Mouse (Mus musculus): ENCODE measurements at regions not wholly inside any gene's neighbourhood (a gene's known extent, or its start where the extent isn't known, plus 50 kb on each side); places are given as distances from the start of the nearest gene placed in this dataset.

DNA sequence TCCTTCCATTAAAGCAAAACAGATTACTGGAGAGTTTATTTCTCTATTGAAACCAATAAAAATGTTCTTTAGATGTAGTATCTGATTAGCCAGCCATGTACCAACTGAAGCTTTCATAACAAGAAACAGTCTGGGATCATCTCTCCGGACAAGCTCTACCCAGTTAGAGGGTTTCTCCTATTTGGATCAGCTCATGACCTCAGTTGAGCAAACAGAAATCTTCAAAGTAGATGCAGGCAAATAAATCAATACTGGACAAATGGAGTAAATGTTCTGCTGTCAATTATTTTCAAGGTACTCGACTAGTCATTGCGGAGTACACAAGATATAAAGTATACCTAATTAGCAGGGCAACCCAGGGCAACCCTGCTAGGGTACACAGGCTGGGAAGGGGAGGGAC lies 67.4 kb downstream of the Avpr1a start:
- DNase-seq: no peak

DNA sequence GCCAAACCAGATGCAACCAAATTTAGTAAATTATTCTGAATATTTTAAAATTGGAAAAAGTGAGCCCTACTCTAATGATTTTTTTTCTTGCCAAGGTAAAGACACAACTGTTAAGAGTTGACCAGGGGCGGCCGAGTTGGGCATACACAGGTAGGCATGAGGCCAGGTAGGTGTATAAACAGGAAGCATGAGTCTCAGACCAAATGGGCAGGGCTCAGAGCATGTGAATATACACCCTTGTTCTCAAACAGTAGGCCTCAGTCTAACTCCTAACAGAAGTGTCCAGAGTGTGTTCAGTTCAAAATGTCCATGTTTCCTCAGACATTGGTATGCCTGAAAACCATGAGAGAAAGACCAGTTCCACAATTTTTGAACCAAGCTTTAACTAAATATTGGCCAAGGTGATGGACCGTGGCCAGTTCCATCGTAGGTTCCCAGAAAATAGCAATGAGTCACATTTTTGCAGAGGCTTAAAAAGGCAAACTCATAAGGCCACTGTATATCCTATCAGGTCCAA lies 71.0 kb downstream of the Avpr1a start:
- DNase-seq: no peak

DNA sequence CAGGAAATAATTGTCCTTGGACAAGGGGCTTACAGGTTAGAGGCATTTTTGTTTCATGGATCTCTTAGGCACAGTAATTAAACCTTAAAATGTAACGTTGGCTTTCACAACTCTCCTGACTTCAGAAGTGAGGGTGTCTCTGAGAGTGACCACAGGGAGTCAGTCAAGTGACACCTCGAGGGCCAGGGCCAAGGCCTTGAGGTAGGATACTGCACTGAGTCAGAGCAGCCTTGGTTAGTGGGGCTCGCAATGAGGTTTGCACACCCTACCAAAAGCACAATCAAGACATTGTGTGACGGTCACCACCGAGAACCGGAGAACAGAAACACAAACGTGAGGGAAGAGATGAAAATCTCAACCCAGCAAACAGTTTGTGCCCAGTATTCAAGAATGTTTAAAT lies 71.7 kb downstream of the Avpr1a start:
- no peak for DNase-seq

DNA sequence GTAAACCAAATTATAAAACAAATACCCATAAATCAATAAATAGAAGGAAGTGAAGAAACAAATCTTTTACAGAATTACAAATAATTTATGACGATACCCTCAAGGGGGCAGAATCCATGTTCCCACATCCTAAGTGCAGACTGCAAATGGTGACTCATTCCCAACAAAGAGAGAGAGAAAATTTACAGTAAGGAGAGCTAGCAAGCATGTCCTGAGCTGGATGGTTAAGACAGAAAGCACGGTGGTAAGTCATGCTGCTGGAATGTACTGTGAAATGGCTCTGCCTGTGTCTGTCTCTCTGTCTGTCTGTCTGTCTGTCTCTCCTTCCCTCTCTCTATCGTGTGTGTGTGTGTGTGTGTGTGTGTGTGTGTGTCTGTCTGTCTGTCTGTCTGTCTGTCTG lies 74.3 kb downstream of the Avpr1a start:
- DNase-seq: no peak

DNA sequence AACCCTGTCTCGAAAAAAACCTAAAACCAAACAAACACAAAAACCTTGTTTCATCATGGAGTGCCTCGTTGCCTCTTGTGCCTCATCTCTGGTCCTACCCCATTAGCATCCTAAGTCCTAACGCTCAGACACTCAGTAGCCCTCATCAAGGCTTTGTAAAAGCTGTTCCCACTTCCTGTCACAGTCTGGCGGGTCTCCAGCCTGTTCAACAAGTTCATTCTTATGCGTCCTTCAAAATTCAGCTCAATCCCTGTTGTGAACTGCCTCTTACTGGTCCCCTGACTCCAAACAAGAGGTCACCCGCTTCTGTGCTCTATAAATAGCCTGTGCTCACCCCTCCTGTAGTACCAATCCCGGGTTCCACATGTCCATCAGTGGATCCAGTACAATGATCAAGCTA lies 77.1 kb downstream of the Avpr1a start:
- no peak for DNase-seq

DNA sequence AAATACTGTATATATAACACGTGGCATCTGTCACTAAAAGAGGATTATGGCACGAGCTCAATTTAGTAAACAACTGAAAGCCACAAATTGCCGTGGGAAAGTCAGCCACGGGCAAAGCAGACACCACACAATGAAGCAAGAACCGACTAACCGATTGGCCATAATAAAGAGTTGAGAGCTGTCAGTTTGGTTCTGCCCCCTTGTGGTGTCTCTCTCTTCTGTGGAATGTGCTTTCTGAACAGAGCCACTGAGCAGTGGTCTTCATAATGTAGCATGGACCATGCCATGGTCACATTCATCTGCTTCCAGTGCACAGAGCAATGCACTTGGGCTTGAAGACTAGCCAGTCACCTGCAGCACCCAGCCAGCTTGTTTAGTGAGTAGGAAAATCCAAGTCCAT lies 77.5 kb downstream of the Avpr1a start:
- DNase-seq: no peak

DNA sequence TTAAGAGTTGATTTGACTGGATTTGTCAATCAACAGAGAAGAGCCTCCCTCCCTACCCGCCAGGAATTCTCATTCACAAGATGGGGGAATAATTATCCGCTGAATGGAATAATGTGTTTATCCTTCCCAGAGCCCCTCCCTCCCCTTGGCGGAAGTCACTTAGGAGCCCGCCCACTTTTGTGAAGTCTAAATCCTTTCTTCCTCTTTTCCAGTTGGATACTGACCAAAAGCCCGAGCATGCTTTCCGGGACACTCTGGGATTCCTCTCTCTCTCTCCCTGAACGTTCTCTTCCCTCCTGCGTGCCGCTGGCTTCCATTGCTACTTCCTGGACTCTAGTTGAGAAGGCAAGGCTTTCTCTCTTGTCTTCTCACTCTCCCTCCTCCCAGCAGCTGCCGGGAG lies 79.9 kb downstream of the Avpr1a start:
- no peak for DNase-seq

DNA sequence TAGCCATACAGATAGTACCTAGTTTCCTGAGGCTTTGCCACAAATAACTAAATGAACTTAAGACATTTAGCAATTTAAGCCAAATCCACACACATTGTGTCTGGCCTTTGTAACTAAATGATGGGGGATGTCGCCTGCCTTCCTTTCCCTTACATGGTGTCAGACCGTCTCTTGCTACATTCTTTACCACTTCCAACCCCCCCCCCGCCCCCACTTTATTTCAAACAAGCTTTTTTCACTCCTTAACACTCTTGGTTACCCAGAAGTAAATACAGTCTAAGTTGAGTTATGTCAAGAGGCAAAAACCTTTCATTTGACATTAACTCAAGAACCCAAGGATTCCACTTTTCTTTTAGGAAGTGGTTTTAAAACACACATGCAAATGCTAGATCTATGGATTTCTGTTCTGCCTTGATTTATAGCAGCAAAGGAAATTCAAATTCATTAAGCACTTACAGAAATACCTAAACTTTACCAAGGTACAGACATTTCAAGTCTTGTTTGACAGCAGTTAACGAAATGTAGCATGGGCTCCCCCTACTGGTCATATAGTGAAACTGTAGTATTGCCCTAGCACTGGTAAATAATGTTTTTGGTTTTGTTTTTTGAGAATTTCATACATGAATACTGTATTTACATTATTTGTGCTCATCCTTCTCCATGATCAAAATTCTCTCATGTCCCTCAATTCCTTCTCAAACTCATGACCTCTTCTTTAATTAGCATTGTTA lies 80.8 kb downstream of the Avpr1a start:
- no peak for DNase-seq

DNA sequence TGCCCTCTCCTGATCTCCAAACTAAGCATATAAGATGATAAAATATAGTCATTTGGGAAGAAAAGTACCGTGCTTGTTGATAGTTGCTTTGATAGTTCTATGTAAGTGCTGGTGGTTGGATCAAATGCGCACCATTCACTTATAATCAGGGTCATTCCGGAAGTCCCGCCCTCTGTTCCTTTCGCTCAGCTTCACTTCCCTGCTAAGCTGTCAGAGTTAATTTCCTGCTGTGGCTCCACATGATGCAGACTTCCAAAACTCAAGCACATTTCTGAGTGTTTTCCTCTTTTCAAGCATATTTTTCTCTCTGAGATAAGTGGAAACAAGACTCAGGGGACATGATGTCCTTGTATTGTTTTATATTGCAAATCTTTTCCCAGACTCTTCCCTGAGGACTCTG lies 86.4 kb downstream of the Avpr1a start:
- no peak for DNase-seq

DNA sequence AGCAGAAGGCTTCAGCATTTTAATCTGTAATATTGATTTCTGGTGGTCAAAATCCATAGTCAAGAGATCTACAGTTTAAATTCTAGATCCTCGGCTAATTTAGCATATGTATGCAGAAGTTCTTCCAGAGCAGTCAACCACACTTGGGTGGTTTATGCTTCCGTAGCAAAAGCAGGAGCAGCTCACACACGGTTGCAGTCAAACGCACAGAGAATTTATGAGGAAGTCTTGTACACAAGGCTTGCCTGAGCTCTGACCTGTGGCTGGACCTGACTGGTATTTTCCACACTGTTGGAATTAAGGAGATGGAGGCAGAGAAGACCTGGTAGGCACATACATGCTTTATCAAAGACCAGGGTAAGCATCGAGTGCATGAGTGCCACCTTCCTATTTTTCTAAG lies 86.8 kb downstream of the Avpr1a start:
- no peak for DNase-seq

DNA sequence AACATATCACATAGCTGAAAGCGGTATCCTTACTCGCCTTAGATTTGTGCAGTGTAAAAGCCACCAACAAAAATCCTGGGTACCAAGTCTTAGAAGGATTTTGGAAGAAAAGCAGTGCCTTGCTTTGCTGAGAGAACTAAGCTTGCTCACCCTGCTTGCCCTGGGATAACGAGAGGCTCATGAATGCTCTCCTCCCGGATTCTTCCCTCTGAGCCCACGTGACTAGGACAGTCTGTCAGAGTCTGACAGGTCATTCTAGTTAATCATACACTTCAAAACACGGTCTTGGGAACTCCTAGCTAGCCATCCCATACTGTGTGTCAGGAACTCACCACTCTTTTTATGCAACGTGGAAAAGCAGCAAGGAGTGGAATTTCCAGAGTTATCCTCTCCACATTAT lies 91.4 kb downstream of the Avpr1a start:
- no peak for DNase-seq

DNA sequence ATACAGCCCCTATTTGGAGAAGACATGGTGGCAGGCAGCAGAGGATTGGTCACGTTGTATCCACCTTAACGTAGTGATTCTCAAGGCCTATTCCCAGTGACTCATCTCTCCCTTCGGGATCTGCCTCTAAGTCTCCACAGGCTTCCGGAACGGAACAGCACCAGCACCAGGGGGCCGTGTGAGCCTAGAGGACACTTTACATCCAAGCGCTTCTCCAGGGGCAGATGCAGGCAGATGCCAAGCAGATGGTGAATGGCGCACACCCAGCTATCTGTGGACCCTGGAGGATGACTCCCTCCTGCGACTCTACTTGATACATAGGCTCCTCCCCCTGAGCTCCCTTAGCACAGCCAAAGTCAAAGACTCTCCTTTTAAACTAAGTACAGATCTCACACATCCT lies 94.3 kb downstream of the Avpr1a start:
- no peak for DNase-seq

DNA sequence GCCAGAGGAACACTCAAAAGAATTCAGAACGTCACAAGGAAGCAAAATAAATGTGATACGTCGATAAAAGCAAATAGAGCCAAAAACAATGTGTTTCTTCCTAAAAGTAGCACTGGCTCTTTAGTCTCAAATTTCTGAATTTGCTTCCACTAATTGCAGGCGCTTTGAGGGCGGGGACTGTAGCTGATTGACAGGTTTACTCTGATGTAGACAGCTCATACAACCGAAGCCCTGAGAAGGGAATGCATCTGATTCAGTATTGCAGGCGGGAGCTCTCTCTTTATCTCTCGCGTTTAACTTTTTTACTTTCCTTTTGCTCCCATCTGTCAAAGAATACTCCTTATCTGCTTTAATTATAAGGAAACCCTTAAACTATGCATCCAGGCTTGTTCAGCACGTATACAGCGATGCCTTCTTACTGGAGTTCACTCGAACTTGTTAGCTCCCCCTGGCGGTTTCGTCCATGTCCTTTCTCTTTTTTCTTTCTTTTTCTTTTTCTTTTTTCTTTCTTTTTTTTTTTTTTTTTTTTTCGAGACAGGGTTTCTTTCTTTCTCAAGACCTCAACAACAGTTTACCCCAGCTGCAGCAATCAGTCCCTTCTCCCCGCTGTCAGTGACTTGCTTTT lies 95.9 kb downstream of the Avpr1a start:
- peak in 1 of 2 experiments; percentile 19 for DNase-seq

DNA sequence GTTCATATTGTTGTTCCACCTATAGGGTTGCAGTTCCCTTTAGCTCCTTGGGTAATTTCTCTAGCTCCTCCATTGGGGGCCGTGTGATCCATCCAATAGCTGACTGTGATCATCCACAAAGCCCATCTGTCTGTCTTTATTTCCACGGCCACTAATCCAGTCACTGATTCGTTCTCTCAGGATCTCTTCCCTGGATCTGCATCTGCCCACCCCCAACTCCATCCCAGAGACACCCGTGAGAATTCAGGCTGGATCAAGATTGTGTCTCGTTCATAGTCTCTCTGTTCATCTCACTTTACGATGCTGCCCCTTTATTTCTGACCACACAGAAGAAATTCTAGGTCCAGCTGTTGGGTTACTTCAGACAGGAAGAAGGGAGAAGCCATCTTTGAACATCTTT lies 96.7 kb downstream of the Avpr1a start:
- DNase-seq: no peak

DNA sequence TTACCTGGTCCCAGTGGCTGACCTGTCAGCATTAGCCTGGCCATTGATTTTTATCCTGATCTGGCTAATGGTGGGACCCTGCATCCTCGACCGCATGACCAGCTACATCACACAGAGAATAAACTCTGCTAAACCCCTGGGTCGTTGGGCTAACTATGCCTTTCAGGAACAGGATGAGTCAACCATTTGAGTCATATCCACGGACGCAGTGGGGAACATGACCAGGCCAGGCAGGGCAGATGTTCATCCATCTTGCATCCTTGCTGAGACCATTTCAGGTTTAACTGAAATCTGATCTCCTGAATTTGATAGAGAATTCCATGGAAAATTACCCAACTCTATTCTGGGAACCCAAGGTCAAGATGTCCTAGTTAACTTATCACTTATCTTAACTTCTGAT lies 103.3 kb downstream of the Avpr1a start:
- no peak for DNase-seq

DNA sequence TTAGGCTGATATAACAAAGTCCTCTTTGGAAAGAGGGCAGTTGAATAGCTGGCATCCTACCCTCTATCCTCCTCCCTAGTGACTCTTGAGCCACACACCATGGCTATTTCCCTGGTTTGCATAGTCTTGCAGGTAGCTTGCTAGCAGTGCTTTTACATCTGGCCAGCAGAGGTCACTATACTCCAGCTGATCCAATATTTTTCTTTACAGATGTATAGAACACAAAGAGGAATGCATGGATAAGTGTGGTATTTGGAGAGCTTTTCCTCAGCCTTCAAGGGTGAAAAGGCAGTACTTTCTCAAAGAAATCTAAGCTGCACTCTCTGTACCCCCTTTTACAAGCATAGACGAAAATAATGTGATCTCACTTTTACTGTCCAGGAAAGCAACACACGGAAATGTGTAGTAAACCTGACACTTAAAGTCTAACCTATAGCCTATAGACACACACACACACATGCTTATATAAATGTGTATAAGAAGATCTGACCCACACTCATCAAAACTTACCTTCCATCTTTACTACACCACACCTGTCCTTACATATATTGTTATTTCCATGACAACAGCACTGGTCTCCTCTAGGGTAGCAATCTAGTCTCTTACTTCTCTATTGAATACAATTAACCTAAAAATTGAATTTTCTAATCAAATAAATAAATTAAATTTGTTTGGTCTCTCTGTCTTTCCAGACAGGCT lies 105.0 kb downstream of the Avpr1a start:
- DNase-seq: peak in 1 of 2 experiments; percentile 19

DNA sequence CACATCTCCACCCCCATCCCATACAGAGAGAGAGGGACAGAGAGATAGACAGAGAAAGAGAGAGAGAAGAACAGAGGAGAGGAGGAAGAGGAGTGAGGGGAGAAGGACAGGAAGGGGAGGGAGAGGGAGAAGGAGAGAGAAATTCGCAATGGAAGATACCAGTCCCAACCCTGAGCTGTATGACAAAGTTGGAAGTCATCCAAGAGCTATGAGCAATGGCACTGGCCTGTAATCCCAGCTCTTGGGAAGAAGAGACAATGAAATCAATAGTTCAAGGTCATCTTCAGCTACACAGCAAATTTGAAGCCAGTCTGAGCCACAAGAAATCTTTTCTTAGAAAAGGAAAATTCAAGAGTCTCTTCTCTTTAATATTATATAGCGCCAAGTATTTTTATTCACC lies 105.6 kb downstream of the Avpr1a start:
- no peak for DNase-seq

DNA sequence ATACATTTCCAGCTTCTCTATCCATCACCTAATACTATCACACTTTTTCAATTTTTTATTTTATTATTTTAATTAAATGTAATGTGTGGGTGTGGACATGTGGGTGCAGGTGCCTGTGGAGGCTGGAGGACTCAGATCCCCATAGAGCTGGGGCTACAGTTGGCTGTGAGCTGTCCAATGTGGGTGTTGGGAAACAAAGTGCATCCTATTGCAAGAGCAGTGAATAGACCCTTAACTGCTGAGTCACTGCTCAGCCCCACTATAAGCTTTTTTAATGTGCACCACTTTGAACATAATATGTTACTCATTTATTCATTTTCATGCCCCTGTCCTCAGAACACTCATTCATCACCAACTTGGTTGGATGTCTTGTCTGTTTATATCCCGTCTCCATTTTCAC lies 110.4 kb downstream of the Avpr1a start:
- no peak for DNase-seq

DNA sequence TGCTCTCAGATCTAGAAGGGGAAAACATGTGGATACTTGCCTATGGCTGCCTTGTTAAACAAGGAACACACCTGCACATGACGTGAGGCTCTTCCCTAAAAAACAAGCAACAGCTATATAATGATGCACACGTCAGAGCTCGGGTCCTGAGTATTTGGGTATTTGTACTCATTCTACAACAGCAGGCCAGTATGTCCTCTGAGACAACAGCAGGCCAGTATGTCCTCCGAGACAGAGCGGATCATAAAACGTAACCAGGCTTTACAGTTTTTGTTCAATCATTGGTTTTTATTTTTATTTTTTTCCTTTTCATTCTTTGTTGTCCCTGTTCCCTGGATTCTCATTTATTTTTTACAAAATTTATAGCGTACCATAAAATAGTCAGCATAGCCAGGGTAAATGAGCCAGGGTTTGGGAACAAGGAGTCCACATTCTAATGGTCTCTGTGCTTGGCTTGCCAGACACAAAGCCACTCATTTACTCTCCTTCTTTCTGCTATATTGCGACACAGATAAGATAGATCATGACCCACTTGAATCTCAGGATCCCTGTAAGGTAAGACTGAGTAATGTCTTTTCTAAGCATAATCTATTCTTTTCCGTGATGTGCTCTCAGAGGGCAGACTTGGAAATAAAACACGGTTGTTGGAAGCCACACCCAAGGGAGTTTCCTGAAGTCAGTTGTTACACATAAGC lies 111.8 kb downstream of the Avpr1a start:
- no peak for DNase-seq

DNA sequence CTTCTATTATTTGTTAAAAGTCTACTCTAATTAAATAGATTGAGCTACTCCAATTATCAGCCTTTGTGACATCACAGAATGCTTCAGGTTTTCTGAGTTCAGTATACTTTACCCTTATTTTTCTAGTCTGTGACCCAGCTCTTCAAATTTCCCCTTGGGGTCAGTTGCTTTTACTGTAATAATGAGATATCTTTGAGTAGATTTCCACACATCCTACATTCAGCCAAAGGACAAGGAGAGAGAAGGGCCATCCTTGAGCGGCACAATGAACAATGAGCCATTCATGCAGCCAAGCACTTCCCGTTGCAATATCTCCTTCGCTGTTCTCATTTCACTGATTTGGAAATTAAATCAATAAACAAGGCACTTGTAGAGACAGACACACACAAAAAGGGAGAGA lies 113.6 kb downstream of the Avpr1a start:
- no peak for DNase-seq

DNA sequence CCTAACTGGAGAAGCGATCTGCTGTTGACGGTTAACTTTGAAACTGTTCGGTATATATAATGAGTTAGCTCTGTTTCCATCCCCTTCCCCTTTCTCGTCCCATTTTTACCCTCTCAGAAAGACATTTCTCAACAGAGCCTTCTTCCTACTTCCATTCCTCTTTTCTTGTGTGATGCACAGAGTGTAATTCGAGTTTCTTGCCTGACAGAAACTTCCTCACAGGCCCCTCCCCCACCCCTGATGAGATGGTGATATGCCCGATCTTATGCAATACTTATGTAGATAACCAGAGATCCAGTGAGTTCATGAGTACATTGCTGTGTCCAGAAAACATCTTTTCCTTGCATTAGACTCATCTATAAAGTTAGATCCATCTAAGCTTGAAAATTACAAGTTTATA lies 114.2 kb downstream of the Avpr1a start:
- DNase-seq: no peak

DNA sequence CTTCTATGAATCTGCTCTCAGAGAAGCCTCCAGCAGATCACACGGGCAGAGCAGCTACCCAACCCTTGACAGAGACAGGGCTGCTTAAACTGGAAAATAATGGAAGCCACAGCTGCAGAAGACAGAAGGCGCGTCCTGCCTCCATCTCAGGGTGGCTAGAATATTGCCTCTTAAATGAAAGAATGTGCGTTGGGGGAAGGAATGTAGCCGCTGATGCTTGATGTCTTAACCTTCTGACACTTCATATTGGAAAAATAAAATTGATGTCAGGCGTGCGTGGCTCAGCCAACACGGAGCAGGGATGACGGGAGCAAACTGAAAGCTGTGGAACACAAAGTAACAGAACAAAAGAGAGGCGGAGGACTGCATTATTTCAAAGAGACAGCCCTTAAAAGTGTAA lies 114.6 kb upstream of the Ppm1h start:
- no peak for DNase-seq

DNA sequence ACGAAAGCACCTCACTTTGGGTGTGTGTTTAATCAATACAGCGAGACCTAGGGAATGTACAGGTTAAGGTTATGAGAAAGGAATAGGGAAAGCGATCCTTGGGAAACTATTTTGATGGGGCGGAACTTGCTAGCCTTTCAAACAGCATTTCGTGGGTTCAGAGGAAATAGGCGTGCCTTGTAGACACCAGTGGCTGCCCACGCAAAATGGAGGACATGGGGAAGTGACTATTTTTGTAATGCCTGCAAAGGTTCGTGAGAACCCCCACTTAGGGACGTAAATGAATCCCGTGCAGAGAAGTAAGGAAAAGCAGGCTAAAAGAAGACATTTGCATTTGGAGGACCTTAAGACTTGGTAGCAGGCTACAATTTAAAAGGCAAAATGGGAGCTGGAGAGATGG lies 114.1 kb upstream of the Ppm1h start:
- no peak for DNase-seq

DNA sequence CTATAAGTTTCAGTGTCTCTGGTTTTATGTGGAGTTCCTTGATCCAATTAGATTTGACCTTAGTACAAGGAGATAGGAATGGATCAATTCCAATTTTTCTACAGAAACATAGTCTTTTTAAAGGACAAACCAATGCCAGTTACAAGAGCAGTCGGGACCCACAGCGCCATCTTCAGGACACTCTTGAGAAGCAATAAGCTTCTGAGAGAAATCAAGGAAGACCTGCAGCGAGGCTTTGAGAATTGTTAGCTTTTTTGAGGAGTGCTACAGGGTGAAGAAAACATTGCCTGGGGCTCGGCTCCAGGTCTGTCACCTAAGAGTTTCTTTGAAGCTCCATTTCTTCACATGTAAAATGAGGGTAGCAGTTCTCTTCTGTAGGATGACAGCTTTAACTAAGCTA lies 112.0 kb upstream of the Ppm1h start:
- peak in 1 of 2 experiments; percentile 32 for DNase-seq

Measured in thymus, adult 18-20 months (tissue).